Comparison of ENCODE assay signal across 11 mouse cellular contexts in the genomic region with DNA sequence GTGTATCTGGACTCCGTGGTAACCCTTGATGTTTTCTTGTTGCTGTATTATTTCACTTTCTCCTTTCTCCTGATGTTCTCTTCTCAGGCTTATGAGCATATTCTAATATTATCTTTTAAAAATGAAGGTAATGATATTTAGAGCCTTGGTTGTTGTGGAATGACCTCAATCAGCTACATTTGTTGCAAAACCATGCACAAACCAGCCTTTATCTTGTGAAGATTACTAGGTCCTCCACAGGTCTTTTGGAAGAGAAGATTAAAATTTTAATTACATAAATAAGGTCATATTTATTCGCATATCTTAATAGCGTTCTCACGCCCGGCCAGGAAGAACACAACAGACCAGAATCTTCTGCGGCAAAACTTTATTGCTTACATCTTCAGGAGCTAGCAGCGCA.
DNase-seq lines count a peak whose midpoint lies in the region; ATAC-seq and TF ChIP-seq lines count a peak whose summit lies in the region.
"Had no signal": no experiment of that assay in that cellular context is flagged by ENCODE, and none has a peak within 500 bp of the region (broad histone marks: within the 10 kb centered on the region; RNA-seq: fewer than 3 reads in every experiment).

No protein-coding gene starts in this region.

- ATAC-seq in heart, embryonic 11.5 days (replicated peaks; ENCODE audit: insufficient number of reproducible peaks, low FRiP score, low TSS enrichment) = no peak
- 0 out of 2 replicates have a peak, but pooled peaks have one; percentile 48 for ATAC-seq in neural tube, embryonic 11.5 days (ENCODE audit: insufficient read depth, low FRiP score, low TSS enrichment)

- H3K9me3 ChIP-seq in heart, embryonic 11.5 days (replicated peaks; ENCODE audit: control insufficient read depth, low read length) = no peaks in the 10 kb centered on the region
- no peaks in the 10 kb centered on the region for H3K9me3 ChIP-seq in neural tube, embryonic 11.5 days (ENCODE audit: control insufficient read depth, low read length)
- no peaks in the 10 kb centered on the region for H3K9me3 ChIP-seq in midbrain, embryonic 10.5 days (replicated peaks)

- DNase-seq in heart, adult 2 months = no peak
- DNase-seq in neural tube, embryonic 11.5 days (ENCODE audit: low spot score) = no peak
- DNase-seq in neural tube, embryonic 10.5 days (ENCODE audit: extremely low spot score, low spot score) = no peak
- DNase-seq in midbrain, embryonic 10.5 days (ENCODE audit: low spot score) = no peak
- DNase-seq in urinary bladder, postnatal 10 days (ENCODE audit: low spot score) = no peak
- DNase-seq in gastrocnemius, adult 8-10 months (ENCODE audit: low spot score in 2 of 2) = no peak
- no peak for DNase-seq in gastrocnemius, adult 18-20 months (ENCODE audit: low spot score)
- DNase-seq: gastrocnemius, postnatal 10 days; kidney, postnatal 10 days; left cerebral cortex, postnatal 4 days had no signal

- no peak for TF ChIP-seq POLR2A in heart, adult 2 months (IDR thresholded peaks at IDR 0.05; ENCODE audit: insufficient read depth, low read depth, low read length)

- intact Hi-C loops in heart, adult 2 months (cut with DNase I) = no loop called here

- no peaks in the 10 kb centered on the region for H3K36me3 ChIP-seq in heart, embryonic 11.5 days (ENCODE audit: control insufficient read depth, insufficient read depth, low read length)
- no peaks in the 10 kb centered on the region for H3K36me3 ChIP-seq in heart, adult 2 months (ENCODE audit: control insufficient read depth, insufficient read depth, low read length)
- H3K36me3 ChIP-seq in neural tube, embryonic 11.5 days (ENCODE audit: control insufficient read depth, insufficient read depth, low read length) = no peaks in the 10 kb centered on the region
- H3K36me3 ChIP-seq in midbrain, embryonic 10.5 days = no peaks in the 10 kb centered on the region

- no peak for TF ChIP-seq CTCF in heart, adult 2 months (IDR thresholded peaks at IDR 0.05)

- H3K4me3 ChIP-seq in heart, embryonic 11.5 days (ENCODE audit: low read depth, low read length) = 0 out of 2 replicates have a peak overlapping the region, but pooled peaks have one; percentile 2
- H3K4me3 ChIP-seq in heart, adult 2 months = no peak overlapping the region
- H3K4me3 ChIP-seq in neural tube, embryonic 11.5 days (ENCODE audit: low read depth, low read length) = peak overlapping the region; percentile 15; the same call in 1 of the 2 replicates
- H3K4me3 ChIP-seq in midbrain, embryonic 10.5 days = peak overlapping the region; percentile 40

- H3K27me3 ChIP-seq in heart, embryonic 11.5 days (ENCODE audit: control insufficient read depth, insufficient read depth, low read length) = no peaks in the 10 kb centered on the region
- no peaks in the 10 kb centered on the region for H3K27me3 ChIP-seq in heart, adult 2 months (ENCODE audit: control insufficient read depth, insufficient read depth, low read length)
- H3K27me3 ChIP-seq in neural tube, embryonic 11.5 days (ENCODE audit: control insufficient read depth, insufficient read depth, low read length) = no peaks in the 10 kb centered on the region
- no peaks in the 10 kb centered on the region for H3K27me3 ChIP-seq in midbrain, embryonic 10.5 days (ENCODE audit: low read depth, poor library complexity, severe bottlenecking)

- no peak overlapping the region for H3K27ac ChIP-seq in heart, embryonic 11.5 days (ENCODE audit: low read depth, low read length)
- H3K27ac ChIP-seq in heart, adult 2 months = no peak overlapping the region
- no peak overlapping the region for H3K27ac ChIP-seq in neural tube, embryonic 11.5 days (ENCODE audit: low read depth, low read length)
- no peak overlapping the region for H3K27ac ChIP-seq in midbrain, embryonic 10.5 days (replicated peaks)

- WGBS in heart, embryonic 11.5 days (ENCODE audit: insufficient replicate concordance) = 73% methylated on average over 7 of the region's 7 CpGs
- 73% methylated on average over 7 of the region's 7 CpGs for WGBS in heart, adult 2 months
- WGBS in neural tube, embryonic 11.5 days = 76% methylated on average over 7 of the region's 7 CpGs
- WGBS in midbrain, embryonic 10.5 days = 80% methylated on average over 7 of the region's 7 CpGs

- no peak for TF ChIP-seq EP300 in heart, adult 2 months (IDR thresholded peaks at IDR 0.05; ENCODE audit: insufficient read depth, low read depth, low read length)

- H3K9ac ChIP-seq in heart, embryonic 11.5 days (ENCODE audit: low read depth, low read length) = no peak overlapping the region
- H3K9ac ChIP-seq in heart, adult 2 months (ENCODE audit: low read depth, low read length) = no peak overlapping the region
- no peak overlapping the region for H3K9ac ChIP-seq in neural tube, embryonic 11.5 days (ENCODE audit: low read length)

- H3K79me2 ChIP-seq in heart, adult 2 months (replicated peaks; ENCODE audit: control insufficient read depth, insufficient read depth, low read length) = no peaks in the 10 kb centered on the region

- no peak overlapping the region for H3K4me2 ChIP-seq in heart, embryonic 11.5 days
- peak overlapping the region; percentile 26 for H3K4me2 ChIP-seq in neural tube, embryonic 11.5 days (ENCODE audit: low read depth)

- H3K4me1 ChIP-seq in heart, embryonic 11.5 days (ENCODE audit: control insufficient read depth, insufficient read depth, low read length) = no peaks in the 10 kb centered on the region
- H3K4me1 ChIP-seq in heart, adult 2 months (ENCODE audit: control insufficient read depth, insufficient read depth, low read length) = no peaks in the 10 kb centered on the region
- no peaks in the 10 kb centered on the region for H3K4me1 ChIP-seq in neural tube, embryonic 11.5 days (ENCODE audit: control insufficient read depth, insufficient read depth, low read length)
- H3K4me1 ChIP-seq in midbrain, embryonic 10.5 days = no peaks in the 10 kb centered on the region
